In genomic region chr9:62471541-62472189, GRCm38 (mm10) we compare ENCODE assay signal across 15 mouse cellular contexts.
DNase-seq lines count a peak whose midpoint lies in the region; TF ChIP-seq lines count a peak whose summit lies in the region.
"Had no signal": no experiment of that assay in that cellular context is flagged by ENCODE, and none has a peak within 500 bp of the region (broad histone marks: within the 10 kb centered on the region; RNA-seq: fewer than 3 reads in every experiment).

No protein-coding gene starts in this region.

- H3K4me3 ChIP-seq in layer of hippocampus, adult 2 months, result no peak overlapping the region
- H3K4me3 ChIP-seq: heart, embryonic 12.5 days; midbrain, embryonic 13.5 days had no signal

- peak overlapping the region; percentile 82 for H3K27ac ChIP-seq in layer of hippocampus, adult 2 months
- H3K27ac ChIP-seq: liver, embryonic 14.5 days; midbrain, embryonic 13.5 days had no signal

- TF ChIP-seq CTCF in layer of hippocampus, adult 2 months (conservative IDR thresholded peaks at IDR 0.05), result no peak

- no peak for DNase-seq in layer of hippocampus, adult 2 months (ENCODE audit: low spot score in 2 of 2)
- DNase-seq in layer of hippocampus, postnatal 10 days (ENCODE audit: low spot score in 2 of 2), result no peak
- DNase-seq in ZHBTc4 (ENCODE audit: low read depth, low spot score), result peak; percentile 42
- DNase-seq in brain, adult 2 months (ENCODE audit: low read depth, low spot score), result peak; percentile 98
- DNase-seq in cerebellum, adult 9-11 months, result peak; percentile 98
- DNase-seq in spleen, postnatal 36 days (ENCODE audit: low spot score in 2 of 2), result no peak
- no peak for DNase-seq in thymus, postnatal 25 days
- DNase-seq: gastrocnemius, postnatal 25 days; kidney, postnatal 10 days; layer of hippocampus, adult 9-11 months; lung, postnatal 10 days; spleen, adult 18-20 months had no signal

Comparison
In these comparisons a context has a peak if more than half of its experiments do, and no peak if none do; other contexts are left out.
1. DNase-seq: peak in ZHBTc4 (single experiment), brain, adult 2 months (single experiment) and cerebellum, adult 9-11 months (single experiment); none in layer of hippocampus, adult 2 months (0 of 2), layer of hippocampus, postnatal 10 days (0 of 2), spleen, postnatal 36 days (0 of 2) and thymus, postnatal 25 days (single experiment).